Mouse (Mus musculus) telencephalon, adult 2 months (tissue): Measurements from ENCODE around the gene Cab39l.

Source experiments
- DNase-seq: peaks from one replicate; pipeline ENCODE4 v3.0.0-alpha.2; 2011; ENCODE audit warnings: low read depth, low spot score

The Cab39l gene

GRCm38 (mm10) chr14:59504831-59505230 lies 64.1 kb downstream of the Cab39l start:
- DNase-seq, result no peak

GRCm38 (mm10) chr14:59506139-59506538 lies 65.4 kb downstream of the Cab39l start:
- no peak for DNase-seq

DNA sequence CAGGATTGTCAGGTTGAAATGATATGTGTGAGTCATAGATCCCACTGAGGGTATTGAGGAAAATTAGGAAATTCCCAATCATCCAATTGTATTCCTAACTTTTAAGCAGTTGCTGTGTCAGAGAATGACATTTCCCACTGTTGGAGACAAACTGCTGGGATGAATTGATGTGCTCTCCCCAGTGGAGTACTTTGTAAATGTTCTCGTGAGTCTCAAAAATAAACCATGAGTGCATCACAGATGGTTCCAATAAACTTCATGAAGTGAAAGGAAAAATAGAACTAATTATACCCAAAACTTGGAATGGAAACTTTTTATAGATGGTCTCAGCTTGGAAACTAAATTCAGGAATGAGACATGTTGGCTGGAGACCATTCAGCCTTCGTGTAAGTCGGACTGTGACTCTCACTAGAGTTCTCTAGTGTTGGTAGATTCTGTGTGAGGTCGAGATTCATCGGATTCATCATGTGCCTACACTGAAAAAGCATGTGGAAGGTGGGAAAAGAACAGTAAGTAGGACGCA lies 73.2 kb downstream of the Cab39l start:
- DNase-seq, result peak; percentile 53

DNA sequence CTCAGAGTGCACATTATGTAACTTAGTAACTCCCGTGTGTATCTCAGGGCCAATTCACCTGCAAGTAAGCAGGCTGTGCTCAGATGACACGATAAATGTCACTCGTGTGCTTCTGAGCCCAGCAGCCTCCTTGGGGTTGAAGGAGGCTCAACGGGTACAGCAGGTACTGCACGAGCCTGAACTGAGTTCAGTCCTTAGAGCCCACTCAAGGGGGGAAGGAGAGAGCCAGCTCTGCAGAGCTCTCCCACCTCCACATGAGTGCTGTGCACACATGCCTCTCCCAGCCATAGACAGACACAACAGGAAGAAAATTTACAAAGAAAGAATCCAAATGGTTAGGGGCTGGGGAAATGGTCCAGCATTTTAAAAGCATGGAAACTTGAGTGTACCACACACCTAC lies 85.1 kb downstream of the Cab39l start:
- no peak for DNase-seq

DNA sequence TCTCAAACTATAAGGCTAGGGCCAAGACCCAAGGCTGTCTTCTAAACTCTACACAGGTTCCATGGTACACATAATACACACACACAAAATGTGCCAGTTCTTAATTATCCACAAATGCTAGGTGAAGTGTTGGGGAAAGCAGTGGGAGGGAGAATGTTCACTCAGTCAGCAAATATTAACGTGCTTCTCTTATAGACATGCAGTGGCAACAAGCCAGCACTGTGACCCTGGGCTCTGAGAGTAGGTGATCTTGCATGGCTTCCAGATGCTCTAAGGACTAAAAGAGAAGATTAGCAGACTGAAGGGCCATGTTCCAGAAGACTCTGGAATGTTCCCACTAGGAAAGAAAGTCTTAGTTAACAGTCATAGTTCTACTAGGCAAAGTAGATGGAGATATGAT lies 90.0 kb downstream of the Cab39l start:
- DNase-seq, result no peak

GRCm38 (mm10) chr14:59532986-59533385 lies 92.2 kb downstream of the Cab39l start:
- no peak for DNase-seq

GRCm38 (mm10) chr14:59533908-59534307 lies 93.1 kb downstream of the Cab39l start:
- no peak for DNase-seq

DNA sequence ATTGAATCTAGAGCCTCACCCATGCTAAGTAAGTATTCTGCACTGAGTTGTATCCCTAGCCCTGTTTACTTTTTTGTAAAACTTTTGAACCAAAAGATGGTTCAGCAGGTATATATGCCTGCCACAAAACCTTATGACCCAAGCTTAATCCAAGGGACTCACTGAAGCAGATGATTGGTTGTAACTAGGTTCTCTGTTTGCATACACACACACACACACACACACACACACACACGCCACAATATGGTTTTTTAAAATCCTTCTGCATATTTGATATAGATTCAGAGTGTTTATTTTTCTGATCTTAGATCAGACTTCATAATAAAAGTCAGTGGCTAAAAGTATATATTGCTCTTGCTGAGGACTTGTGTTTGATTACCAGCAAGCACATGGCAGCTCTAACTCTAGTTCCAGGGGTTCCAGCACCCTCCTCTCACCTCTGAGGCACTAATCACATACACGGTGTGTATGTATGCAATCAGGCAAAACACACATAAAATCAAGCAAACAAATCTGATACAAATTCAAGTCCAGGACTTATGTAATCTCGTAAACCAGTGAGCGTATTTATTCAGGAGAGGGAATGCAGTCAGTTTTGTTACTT lies 97.2 kb downstream of the Cab39l start:
- no peak for DNase-seq

DNA sequence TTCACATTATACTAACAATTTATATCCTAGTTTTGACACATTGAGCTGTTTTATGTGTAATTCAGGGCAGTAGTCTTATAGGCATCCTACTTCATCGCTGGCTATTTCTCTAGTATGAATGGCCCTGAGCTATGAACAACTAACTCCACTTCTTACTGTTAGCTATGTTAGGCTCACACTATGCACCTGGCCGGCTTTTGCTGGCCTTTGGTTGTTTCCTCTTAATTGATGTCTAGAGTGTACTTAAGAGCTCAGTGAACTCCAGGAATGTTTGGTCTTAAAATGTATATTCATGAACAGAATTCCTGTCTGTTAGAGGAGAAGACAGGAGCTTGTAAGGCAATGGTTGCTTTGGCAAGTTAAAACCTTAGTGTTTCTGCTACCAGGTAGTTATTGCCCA lies 99.5 kb downstream of the Cab39l start:
- DNase-seq, result no peak

- DNase-seq, result no peak
Measured at GRCm38 (mm10) chr14:59540761-59541160, 100.0 kb downstream of the Cab39l start.

- DNase-seq, result no peak
Measured at GRCm38 (mm10) chr14:59543158-59543826, 102.5 kb downstream of the Cab39l start.

- no peak for DNase-seq
Measured at GRCm38 (mm10) chr14:59543956-59544355, 103.2 kb downstream of the Cab39l start.

GRCm38 (mm10) chr14:59546162-59546880 lies 105.5 kb downstream of the Cab39l start:
- DNase-seq, result no peak

GRCm38 (mm10) chr14:59547530-59547929 lies 106.8 kb downstream of the Cab39l start:
- DNase-seq, result no peak

DNA sequence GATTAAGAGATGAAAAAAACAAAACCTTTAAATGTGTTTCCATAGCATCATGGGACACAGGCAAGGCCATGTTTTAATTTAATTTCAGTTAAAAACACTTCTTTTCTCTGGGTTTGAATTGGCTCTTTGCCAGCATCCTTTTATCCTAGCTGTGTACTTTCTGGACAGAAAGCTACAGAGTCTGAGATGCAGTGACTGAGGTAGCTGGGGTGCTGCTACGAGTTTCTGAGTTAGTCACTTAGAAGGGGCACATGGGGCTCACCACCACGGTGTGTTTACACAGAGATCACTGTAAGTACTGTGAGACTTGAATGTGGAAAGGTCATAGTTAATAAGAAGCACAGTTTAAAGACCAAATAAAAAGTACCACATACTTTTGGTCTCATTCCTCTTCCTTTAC lies 107.8 kb downstream of the Cab39l start:
- DNase-seq, result no peak

- no peak for DNase-seq
Measured at GRCm38 (mm10) chr14:59549106-59549505, 108.3 kb downstream of the Cab39l start.

- no peak for DNase-seq
Measured at GRCm38 (mm10) chr14:59550841-59551240, 110.1 kb downstream of the Cab39l start.

- no peak for DNase-seq
Measured at GRCm38 (mm10) chr14:59551956-59552355, 111.2 kb downstream of the Cab39l start.

GRCm38 (mm10) chr14:59554025-59554424 lies 113.3 kb downstream of the Cab39l start:
- no peak for DNase-seq

DNA sequence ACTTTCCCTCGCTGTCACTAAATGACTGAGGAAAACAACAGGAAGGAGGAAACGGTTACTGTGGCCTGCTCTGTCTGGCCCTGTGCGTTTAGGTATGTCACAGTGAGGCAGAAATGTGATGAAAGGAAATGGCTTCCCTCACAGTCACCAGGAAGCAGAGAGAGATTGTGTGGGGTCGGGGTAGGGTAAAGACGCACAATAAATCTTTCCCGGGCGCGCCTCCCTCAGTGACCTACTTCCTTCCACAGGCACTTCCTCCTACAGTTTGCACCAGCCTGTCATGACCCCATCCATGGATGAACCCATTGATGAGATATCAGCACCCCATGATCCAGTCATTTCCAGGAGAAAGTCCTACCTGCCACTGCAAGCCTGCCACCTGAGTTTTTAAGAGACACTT lies 114.2 kb downstream of the Cab39l start:
- DNase-seq, result no peak

GRCm38 (mm10) chr14:59555928-59556531 lies 115.3 kb downstream of the Cab39l start:
- peak; percentile 55 for DNase-seq

DNA sequence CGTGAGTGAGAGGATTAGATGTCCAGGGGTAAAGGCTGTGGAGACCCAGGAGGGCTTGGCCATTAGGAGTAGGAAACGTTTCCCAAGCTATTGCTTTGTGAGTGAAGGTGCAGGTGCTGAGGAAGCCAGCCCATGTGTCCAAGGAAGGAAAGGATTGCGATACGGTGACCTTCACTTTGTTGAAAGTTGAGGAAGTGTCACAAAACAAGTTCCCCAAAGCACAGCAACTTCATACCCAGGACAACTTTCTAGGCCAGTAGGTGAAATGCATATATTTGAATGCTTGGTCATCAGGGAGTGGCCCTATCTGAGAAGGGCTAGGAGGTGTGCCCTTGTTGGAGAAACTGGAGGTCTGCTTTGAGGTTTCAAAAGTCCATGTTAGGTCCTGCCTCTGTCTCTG lies 116.3 kb downstream of the Cab39l start:
- no peak for DNase-seq
